18 mouse cellular contexts compared by ENCODE assay signal in genomic region chr11:97304631-97305030, GRCm38 (mm10). TPM values are rescaled to one million over a fixed set of nuclear protein-coding genes. Genes with fewer than 3 reads are reported as not detected.
"Had no signal": no experiment of that assay in that cellular context is flagged by ENCODE, and none has a peak within 500 bp of the region (broad histone marks: within the 10 kb centered on the region; RNA-seq: fewer than 3 reads in every experiment).

No protein-coding gene starts in this region.

- H3K27me3 ChIP-seq: lung, embryonic 15.5 days; megakaryocyte, embryonic 14.5 days; midbrain, embryonic 13.5 days; midbrain, embryonic 15.5 days; neural tube, embryonic 12.5 days had no signal

- H3K9me3 ChIP-seq: lung, embryonic 15.5 days; megakaryocyte, embryonic 14.5 days; midbrain, embryonic 13.5 days; midbrain, embryonic 15.5 days; neural tube, embryonic 12.5 days had no signal

- H3K27ac ChIP-seq: lung, embryonic 15.5 days; macrophage; midbrain, embryonic 13.5 days; midbrain, embryonic 15.5 days; neural tube, embryonic 12.5 days had no signal

- H3K9ac ChIP-seq: liver, postnatal 0 days; lung, embryonic 15.5 days; midbrain, embryonic 13.5 days; midbrain, embryonic 15.5 days; neural tube, embryonic 12.5 days had no signal

- H3K4me3 ChIP-seq: lung, embryonic 15.5 days; megakaryocyte, embryonic 14.5 days; midbrain, embryonic 13.5 days; midbrain, embryonic 15.5 days; neural tube, embryonic 12.5 days had no signal

- H3K36me3 ChIP-seq: lung, embryonic 15.5 days; midbrain, embryonic 13.5 days; midbrain, embryonic 15.5 days; neural tube, embryonic 12.5 days had no signal

- DNase-seq: liver, postnatal 0 days; lung, adult 2 months; lung, postnatal 14 days; lung, postnatal 36 days; right cerebral cortex, postnatal 14 days; spleen, adult 18-20 months; thymus, adult 18-20 months; thymus, postnatal 14 days; thymus, postnatal 36 days had no signal

- ATAC-seq: liver, postnatal 0 days; lung, postnatal 0 days; midbrain, embryonic 13.5 days; midbrain, embryonic 15.5 days had no signal

- H3K4me2 ChIP-seq: lung, embryonic 15.5 days; midbrain, embryonic 11.5 days; midbrain, embryonic 13.5 days; midbrain, embryonic 15.5 days; neural tube, embryonic 12.5 days had no signal

RNA-seq across cellular contexts. Expression of gene Gpr179, which starts 47.2 kb away (rescaled TPM):
- total RNA-seq: neutrophil, adult 5-6 weeks had no signal
- polyA plus RNA-seq: liver, postnatal 0 days; midbrain, embryonic 11.5 days had no signal
